Mouse (Mus musculus) myocyte (in vitro differentiated cells): Measurements from ENCODE around the gene Olfr794. TPM values are rescaled to one million over a fixed set of nuclear protein-coding genes. Genes with fewer than 3 reads are reported as not detected.

Experiments
- H3K27me3 ChIP-seq: one replicate; pipeline ENCODE4 v1.6.1; 2011; ENCODE audit not compliant: control insufficient read depth, insufficient read depth, insufficient read length
- H3K36me3 ChIP-seq: one replicate; pipeline ENCODE4 v1.6.1; 2011; ENCODE audit not compliant: control insufficient read depth, insufficient read depth
- H3K4me2 ChIP-seq: one replicate; pipeline ENCODE4 v1.6.1; 2011; ENCODE audit warnings: low read depth, control low read depth
- H3K4me3 ChIP-seq: one replicate; pipeline ENCODE4 v1.5.1; 2011; ENCODE audit warnings: mild to moderate bottlenecking, control low read depth, moderate library complexity
- H3K79me2 ChIP-seq: one replicate; pipeline ENCODE4 v1.6.1; 2011; ENCODE audit not compliant: control insufficient read depth, insufficient read depth
- H3ac ChIP-seq: one replicate; pipeline ENCODE4 v1.6.1; 2011; ENCODE audit not compliant: control insufficient read depth, insufficient read length
- CEBPB ChIP-seq: IDR thresholded peaks from 2 replicates; pipeline ENCODE4 v1.6.1; 2011; ENCODE audit warnings: mild to moderate bottlenecking, moderate library complexity; ENCODE audit not compliant: poor library complexity, insufficient read depth, severe bottlenecking
- E2F4 ChIP-seq: IDR thresholded peaks from one replicate; pipeline ENCODE4 v1.6.1; 2011; ENCODE audit warnings: mild to moderate bottlenecking, control low read depth, moderate library complexity; ENCODE audit not compliant: insufficient read depth
- MAX ChIP-seq: IDR thresholded peaks from one replicate; pipeline ENCODE4 v1.6.1; 2011; ENCODE audit warnings: low read depth, mild to moderate bottlenecking, control low read depth
- MYOD1 ChIP-seq, 3 experiments: IDR thresholded peaks; one replicate each; pipeline ENCODE4 v1.6.1; 2011; ENCODE audit warnings: control low read depth in 2 of 3, low read depth in 2 of 3, mild to moderate bottlenecking in 2 of 3, moderate library complexity in 1 of 3; ENCODE audit not compliant: insufficient read length in 2 of 3, control insufficient read depth in 1 of 3
- MYOG ChIP-seq, 3 experiments: IDR thresholded peaks; one replicate each; pipeline ENCODE4 v1.6.1; 2011; ENCODE audit warnings: control low read depth in 2 of 3, low read depth in 2 of 3, mild to moderate bottlenecking in 2 of 3; ENCODE audit not compliant: insufficient read length in 2 of 3, control insufficient read depth in 1 of 3, insufficient read depth in 1 of 3
- POLR2A ChIP-seq: IDR thresholded peaks from one replicate; pipeline ENCODE4 v1.6.1; 2011; ENCODE audit warnings: low read depth, mild to moderate bottlenecking, control low read depth, moderate library complexity; ENCODE audit not compliant: insufficient read length
- POLR2AphosphoS2 ChIP-seq: IDR thresholded peaks from one replicate; pipeline ENCODE4 v1.6.1; 2011; ENCODE audit warnings: low read depth, control low read depth; ENCODE audit not compliant: insufficient read length
- REST ChIP-seq: IDR thresholded peaks from one replicate; pipeline ENCODE4 v1.6.1; 2011; ENCODE audit warnings: mild to moderate bottlenecking, control low read depth, moderate library complexity; ENCODE audit not compliant: insufficient read depth, insufficient read length
- SRF ChIP-seq: IDR thresholded peaks from one replicate; pipeline ENCODE4 v1.6.1; 2011; ENCODE audit warnings: low read depth; ENCODE audit not compliant: control insufficient read depth, insufficient read length
- TCF12 ChIP-seq: IDR thresholded peaks from one replicate; pipeline ENCODE4 v1.6.1; 2011; ENCODE audit warnings: mild to moderate bottlenecking, control low read depth; ENCODE audit not compliant: poor library complexity, insufficient read depth, severe bottlenecking
- TCF3 ChIP-seq: IDR thresholded peaks from one replicate; pipeline ENCODE4 v1.6.1; 2011; ENCODE audit warnings: low read depth, control low read depth; ENCODE audit not compliant: insufficient read length
- USF1 ChIP-seq: IDR thresholded peaks from one replicate; pipeline ENCODE4 v1.6.1; 2011; ENCODE audit warnings: low read depth, mild to moderate bottlenecking, control low read depth, moderate library complexity
- polyA plus RNA-seq: library from polyadenylated mRNA; unstranded; fragments of >200 nt; fragmentation: generic; extraction: Trizol; gene quantifications from one replicate; pipeline ENCODE4 v1.2.1, GENCODE M21; 2012; ENCODE audit warnings: missing spikeins

Olfr794 gene
- polyA plus RNA-seq = not detected

DNA sequence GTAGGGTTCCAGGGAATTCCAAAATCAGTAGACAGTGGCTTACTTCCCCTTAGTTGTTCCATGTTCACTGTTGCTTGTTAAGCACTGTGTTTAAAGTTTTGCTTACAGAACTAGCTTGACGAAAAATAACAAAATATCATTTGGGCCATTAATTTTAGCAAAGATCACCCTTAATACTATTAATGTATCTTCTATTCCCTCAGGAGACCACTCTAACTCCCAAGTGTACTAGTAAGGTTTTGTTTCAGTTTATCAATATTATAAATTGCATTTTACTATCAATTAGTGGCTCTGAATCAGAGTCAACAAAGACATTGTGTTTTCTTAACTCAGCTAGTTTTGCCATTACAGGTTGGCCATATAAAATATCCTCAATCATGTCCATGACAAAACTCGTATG is at the start of gene Olfr794:
Gene Olfr794, plus strand, starts transcription at position 301 of the 400 bp plus-strand sequence.
- TF ChIP-seq TCF12 (no peak), MAX (no peak)
- H3K4me2 ChIP-seq = no peak within 1 kb of the TSS
- no peak within 1 kb of the TSS for H3K4me3 ChIP-seq
- H3K79me2 ChIP-seq = no peaks in the 10 kb centered on the region
- H3K36me3 ChIP-seq = no peaks in the 10 kb centered on the region
- H3ac ChIP-seq = no peak within 1 kb of the TSS
- no peaks in the 10 kb centered on the region for H3K27me3 ChIP-seq

DNA sequence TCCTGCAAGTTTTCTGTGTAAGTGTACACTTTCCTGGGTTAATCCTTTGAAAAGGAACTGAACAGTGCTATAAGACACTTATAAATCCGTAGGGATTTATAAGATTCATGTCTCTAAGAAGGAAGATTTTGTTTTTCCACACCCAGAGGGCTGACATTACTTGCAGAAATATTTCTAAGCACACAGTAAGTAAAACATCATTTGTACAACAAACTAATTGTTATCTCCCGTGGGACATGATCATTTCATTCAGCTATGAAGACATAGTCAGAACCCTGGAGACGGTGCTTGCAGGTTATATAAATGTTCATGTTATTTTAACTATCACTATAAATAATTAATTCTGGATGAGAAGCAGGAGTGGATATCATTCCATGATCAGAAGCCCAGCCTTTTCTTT is 46.0 kb upstream of the Olfr794 start, which contains the start of gene Olfr791:
Gene Olfr791, plus strand, starts transcription at position 301 of the 400 bp plus-strand sequence.
- Histone ChIP-seq H3K4me3 (no peak within 1 kb of the TSS), H3K27me3 (no peaks in the 10 kb centered on the region), H3K79me2 (no peaks in the 10 kb centered on the region), H3ac (no peak within 1 kb of the TSS), H3K36me3 (no peaks in the 10 kb centered on the region), H3K4me2 (no peak within 1 kb of the TSS)
- TF ChIP-seq POLR2A = no peak
- TF ChIP-seq CEBPB = no peak
- no peak for TF ChIP-seq SRF
- no peak for TF ChIP-seq E2F4
- no peak for TF ChIP-seq REST
- no peak for TF ChIP-seq MYOG (IDR thresholded peaks at IDR 0.05; ENCODE audit: control insufficient read depth in 1 of 3, insufficient read depth in 1 of 3, insufficient read length in 2 of 3, low read depth in 2 of 3)
- no peak for TF ChIP-seq USF1

- no peak within 1 kb of the TSS for H3K4me2 ChIP-seq
- no peaks in the 10 kb centered on the region for H3K36me3 ChIP-seq
- no peak for TF ChIP-seq MYOG (IDR thresholded peaks at IDR 0.05; ENCODE audit: control insufficient read depth in 1 of 3, insufficient read depth in 1 of 3, insufficient read length in 2 of 3, low read depth in 2 of 3)
- no peak for TF ChIP-seq TCF3
- TF ChIP-seq E2F4 = no peak
- TF ChIP-seq REST = no peak
- no peak for TF ChIP-seq MAX
- TF ChIP-seq POLR2AphosphoS2 = no peak
- TF ChIP-seq USF1 = no peak
- no peaks in the 10 kb centered on the region for H3K79me2 ChIP-seq
- H3K4me3 ChIP-seq = no peak within 1 kb of the TSS
- no peak within 1 kb of the TSS for H3ac ChIP-seq
- no peaks in the 10 kb centered on the region for H3K27me3 ChIP-seq
Measured at GRCm38 (mm10) chr10:129538862-129539261, 28.6 kb upstream of the Olfr794 start, which contains the start of gene Olfr792. Olfr792 (plus strand) TSS chr10:129539162.

GRCm38 (mm10) chr10:129549354-129549753 is 18.1 kb upstream of the Olfr794 start:
- H3K36me3 ChIP-seq = no peaks in the 10 kb centered on the region
- no peak overlapping the region for H3K4me3 ChIP-seq
- H3ac ChIP-seq = no peak overlapping the region
- no peaks in the 10 kb centered on the region for H3K27me3 ChIP-seq
- no peak overlapping the region for H3K4me2 ChIP-seq
- TF ChIP-seq USF1 (no peak), CEBPB (no peak), SRF (no peak), POLR2AphosphoS2 (no peak), MYOG (IDR thresholded peaks at IDR 0.05; ENCODE audit: control insufficient read depth in 1 of 3, insufficient read depth in 1 of 3, insufficient read length in 2 of 3, low read depth in 2 of 3) (no peak), TCF12 (no peak), MYOD1 (IDR thresholded peaks at IDR 0.05; ENCODE audit: control insufficient read depth in 1 of 3, insufficient read length in 2 of 3, low read depth in 2 of 3) (no peak), MAX (no peak), REST (no peak), TCF3 (no peak), POLR2A (no peak), E2F4 (no peak)
- H3K79me2 ChIP-seq = no peaks in the 10 kb centered on the region

DNA sequence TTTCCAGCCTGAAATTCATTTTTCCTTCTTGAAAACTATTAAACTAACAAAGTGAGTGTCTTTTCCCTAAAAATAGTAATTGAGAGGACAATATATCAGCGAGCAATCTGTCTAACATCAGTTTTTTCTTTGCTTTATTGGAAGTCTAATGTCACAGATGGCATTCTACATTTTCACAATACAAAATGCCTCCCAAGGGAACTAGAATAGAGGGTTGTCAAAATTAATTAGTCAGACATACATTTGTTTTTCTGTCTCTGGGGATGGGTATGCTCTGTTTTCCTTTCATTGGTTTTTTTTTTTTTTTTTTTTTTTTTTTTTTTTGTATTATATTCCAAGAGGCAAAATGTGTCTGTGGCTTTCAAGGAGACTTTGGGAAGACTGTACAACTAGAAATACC is 9.6 kb downstream of the Olfr794 start:
- Histone ChIP-seq H3ac (no peak overlapping the region), H3K27me3 (no peaks in the 10 kb centered on the region), H3K36me3 (no peaks in the 10 kb centered on the region), H3K4me3 (no peak overlapping the region), H3K79me2 (no peaks in the 10 kb centered on the region), H3K4me2 (no peak overlapping the region)
- TF ChIP-seq MYOG (IDR thresholded peaks at IDR 0.05; ENCODE audit: control insufficient read depth in 1 of 3, insufficient read depth in 1 of 3, insufficient read length in 2 of 3, low read depth in 2 of 3) = no peak
- TF ChIP-seq TCF12 = no peak
- TF ChIP-seq TCF3 = no peak
- no peak for TF ChIP-seq CEBPB
- no peak for TF ChIP-seq POLR2A
- TF ChIP-seq MAX = no peak
